Mouse (Mus musculus) kidney, adult 9 months (tissue): ENCODE results near the gene Stap2.

Experiments used
- DNase-seq: peaks from one replicate; pipeline ENCODE4 v3.0.0; 2022

Gene Stap2

DNA sequence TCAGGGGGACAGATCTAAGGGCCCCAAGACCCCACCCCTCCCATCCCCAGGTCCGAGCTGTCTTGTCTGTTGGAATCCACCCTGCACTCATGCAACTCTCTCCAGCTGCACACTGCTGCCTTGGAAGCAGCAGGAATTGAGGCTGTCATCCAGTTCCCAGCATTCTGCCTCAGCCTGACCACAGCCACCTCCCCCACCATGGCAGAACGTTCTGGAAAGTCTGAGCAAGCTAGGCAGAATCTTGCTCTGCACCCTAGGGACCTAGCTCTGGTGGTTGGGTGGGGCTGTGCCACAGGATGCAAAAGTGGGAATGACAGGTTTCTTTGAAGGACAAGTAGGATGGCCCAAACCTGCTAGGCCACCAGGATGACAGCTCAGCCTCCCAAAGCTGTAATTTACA lies 19.1 kb upstream of the Stap2 start:
- no peak for DNase-seq

DNA sequence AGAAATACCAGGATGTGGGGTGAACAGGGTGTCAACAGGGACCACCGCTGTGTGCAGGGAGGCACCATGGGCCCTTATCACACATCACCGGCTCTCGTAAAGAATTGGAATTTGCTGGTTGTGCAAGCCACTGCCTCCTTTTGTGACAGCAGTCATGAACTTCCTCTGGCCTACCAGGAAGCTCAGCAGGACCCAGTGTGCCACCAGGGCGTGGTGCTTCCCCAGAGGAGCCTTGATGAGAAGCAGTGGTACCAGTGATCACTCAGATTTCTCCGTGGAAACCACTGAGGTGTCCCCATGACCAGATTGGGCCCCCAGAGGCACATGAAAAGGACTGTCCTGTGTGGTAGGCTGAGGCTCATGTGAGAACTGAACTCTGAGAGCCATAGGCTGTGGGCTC lies 18.0 kb upstream of the Stap2 start:
- no peak for DNase-seq

DNA sequence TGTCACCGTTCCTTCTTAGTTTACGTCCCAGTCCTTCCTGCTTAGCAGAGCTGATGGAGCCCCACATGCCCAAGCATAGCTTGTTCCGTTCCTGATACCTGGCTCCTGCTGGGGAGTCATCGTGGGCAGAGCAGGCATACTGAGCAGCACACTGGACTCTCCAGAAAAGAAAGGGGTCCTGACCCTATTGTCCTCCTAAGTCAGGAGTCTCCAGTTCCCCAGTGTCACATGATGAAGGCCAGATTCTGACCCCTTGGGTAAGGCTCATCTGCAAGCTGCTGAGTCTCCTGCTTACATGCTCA lies 17.6 kb upstream of the Stap2 start:
- DNase-seq: no peak

DNA sequence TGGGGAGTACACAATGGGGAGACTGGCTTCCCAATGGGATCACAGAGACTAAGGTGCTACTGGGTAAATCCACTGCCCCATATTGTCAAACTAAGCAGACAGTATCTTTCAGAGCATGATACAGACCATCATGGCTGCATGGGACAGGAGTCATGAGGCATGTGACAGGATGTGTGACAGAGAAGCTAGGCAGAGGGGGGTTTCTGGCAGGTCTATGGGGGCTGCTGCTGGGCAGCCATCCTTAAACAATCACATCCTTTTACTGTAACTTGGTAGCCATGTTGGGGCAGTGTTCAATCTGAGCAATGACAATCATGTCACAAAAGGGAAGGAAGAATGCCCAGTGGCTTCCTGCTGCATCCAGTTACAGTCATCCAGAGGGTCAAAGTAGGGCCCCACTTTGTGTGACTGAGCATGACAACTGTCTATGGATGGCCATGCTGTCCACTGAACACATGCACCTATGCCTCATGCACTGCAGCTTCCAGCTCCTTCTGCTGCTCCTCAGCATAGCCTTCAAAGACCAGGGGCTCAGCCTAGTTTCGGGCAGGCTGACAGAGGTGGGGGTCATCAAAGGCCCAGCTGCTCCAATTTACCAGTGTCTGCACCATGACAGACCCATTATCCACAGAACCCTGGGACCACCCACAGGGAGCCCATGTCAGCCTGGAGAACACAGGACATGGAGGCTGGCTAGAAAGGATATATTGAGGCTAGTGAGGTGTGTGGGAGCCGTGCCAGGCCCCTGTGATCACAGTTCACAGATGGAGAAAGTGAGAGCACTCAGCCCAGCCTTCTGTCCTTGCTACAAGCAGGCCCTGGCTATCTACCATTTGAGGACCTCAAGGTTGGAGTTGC lies 17.0 kb upstream of the Stap2 start:
- DNase-seq: no peak

DNA sequence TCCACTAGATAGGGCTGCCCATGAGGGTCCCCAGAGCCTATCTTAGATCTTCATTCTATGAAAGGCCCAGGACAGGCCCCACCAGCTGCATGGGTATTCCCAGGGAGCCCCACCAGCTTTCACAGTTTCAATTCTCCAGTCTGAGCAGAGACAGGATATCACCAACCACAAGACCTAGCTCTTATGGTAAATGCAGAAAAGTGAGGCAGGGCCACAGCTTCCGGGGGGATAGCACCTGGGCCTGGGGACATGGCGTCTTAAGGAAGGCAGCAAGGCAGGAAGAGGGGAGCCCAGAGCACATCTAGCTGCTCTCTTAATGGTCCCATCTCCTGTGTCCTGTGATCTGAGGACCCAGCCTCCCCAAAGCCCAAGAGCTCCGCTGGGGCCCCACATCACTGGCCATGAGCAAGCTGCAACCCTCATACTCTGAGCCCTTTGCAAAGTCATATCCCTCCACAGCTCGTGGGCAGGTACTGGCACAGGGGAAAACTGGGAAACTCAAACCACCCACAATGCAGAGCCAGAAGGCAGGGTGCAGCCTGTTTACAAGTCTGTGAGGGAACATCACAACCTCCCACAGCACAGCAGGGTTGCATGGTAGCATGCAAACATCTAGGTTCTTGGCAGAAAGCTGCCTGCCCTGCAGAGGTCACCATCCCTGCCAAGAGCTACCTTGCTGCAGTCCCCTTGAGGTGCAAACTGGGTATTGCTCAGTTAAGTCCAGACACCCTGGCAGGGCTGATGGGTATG lies 16.0 kb upstream of the Stap2 start:
- DNase-seq: no peak

DNA sequence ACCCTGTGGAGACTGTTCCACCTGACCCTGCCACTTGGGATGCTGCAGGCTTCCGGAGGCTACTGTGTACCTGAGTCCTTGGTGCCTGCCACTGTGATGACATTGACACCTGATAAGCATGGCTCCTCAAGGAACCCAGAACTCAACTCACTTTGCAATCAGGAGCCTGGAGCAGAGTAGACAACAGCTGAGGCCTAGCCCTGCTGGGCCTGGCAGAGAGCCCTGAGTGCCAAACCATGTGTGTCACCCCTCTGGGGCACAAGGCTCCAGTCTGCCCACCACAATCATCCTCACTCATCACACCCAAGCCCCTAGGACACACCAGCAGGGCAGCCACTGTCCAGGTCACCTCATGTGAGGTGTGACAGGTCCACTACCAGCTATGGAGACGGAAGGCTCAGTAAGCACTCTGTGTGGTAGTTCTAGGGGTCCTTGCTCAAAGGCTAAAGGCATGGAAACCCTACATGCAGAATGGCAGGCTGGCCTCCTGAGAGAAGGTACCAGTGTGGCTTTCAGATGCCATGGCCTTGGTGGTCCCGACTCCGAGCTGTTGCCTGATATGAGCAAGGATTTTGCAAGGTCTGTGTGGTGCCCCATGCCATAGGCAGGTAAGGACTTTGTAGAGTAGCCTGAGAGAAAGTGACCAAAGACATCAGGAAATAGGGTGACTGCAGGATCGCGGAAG lies 15.2 kb upstream of the Stap2 start:
- DNase-seq: no peak

DNA sequence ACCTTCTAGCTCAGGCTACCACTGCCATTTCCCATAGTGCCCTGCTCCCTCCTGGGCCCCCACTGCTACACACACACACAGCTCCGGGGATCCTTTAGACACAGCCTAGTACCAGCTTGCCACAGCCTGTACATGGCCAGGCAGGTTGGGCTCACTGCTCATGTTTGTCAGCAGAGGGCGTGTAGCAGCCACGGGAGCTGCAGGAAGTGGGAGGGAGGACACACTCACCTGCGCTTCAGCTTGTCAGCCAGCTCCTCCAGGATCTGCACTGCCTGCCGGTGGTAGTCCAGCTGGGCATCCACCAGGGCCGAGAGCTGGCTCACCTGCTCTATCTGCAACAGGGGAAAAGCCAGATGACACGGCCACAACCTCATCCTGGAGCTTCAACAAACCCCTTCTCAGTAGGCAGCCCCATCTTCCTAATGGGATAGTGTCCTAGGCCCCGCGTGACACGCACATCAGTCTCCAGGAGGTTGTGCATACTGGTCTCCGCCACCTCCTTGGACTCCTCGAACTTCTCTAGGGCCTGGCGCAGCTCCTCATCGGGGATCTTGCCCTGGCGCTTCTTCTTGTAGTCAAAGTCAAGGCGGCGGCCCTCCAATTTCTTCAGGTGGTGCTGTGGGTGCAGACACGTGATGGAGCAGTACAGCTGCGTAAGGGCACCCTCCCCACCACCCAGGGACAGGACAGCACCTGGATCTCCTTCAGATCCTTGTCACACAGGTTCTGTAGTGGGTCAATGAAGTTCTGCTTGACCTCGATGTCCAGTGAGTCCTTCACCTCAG lies 13.2 kb upstream of the Stap2 start:
- peak; percentile 69 for DNase-seq

DNA sequence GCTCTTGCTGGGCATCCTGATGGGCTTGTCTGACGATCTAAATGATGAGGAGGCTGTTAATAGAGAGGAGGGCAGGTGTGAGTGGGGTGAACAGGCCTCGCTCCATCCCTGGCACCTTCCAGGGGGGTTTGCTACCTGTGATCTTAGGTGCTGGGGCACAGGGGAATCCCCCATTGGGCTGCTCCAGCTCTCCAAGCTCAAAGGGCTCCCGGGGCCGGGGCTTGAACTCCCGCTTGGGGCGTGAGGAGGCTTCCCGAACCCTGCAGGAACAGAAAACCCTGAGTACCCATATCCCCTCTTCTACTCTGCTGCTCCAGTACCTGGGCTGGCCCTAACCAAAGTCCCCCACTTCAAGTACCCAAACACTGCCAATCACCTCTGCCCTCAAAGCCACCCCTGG lies 12.5 kb upstream of the Stap2 start:
- no peak for DNase-seq

DNA sequence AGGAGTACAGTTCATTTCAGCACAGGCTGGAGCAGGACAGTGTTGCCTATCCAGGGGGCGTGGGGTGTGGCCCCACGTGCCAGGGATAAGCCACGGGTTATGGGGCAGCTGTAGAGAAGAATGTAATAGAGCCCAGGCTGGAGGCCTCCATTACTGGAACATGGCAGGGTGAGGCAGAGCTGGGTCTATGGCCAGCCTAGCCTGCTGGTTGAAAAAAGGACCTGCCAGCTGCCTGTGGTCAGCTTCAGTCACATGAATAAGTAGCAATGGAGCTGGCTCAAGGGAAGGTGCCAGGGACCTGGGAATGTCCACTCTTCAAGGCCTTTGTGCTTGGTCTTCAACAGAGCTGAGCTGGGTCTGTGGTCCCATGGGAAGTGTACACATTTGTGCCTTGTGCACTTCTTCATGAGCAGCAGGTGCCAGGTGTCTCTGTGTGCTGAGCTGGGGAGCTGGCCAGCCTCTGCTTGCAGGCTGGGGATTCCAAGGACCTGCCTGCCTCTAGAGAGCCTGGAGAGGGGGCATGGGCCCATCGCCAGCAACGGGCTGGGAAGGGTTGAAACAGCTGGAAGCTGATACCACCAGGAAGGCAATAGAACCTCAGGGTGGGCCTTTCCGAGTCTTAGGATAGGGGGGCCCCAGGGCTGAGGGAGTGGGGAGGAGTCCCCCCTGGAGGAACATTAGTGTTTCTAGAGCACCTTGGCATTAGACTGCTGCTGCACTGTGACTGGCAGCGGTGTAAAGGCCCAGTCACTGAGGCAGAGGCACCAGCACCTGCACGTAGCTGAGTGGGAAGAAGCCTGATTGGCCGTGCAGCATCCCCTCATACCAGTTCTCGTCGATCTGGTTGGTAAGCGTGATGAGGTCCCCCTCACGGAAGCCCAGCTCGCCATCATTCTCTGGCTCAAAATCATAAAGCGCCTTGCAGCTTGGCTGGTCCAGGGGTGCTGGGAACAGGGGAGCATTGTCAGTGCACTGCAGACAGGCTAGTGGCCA lies 11.7 kb upstream of the Stap2 start:
- DNase-seq: no peak

DNA sequence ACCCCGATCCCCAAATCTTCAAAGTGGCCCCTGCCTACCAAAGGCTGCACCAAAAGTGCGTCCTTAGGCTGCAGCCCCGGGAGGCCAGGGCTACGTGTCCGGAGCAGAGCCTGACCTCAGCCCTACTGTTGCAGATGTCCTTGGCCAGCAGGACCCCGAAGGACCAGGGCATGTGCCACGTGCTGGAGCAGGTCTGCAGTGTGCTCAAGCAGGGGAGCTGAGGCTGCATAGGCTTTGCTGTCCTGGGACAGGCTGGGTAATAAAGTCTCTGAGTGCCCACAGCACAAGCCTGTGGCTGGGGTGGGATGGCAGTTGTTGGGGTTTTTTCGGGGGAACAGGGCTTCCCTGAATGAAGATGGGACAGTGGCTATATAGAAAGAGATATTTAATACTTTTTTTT lies 11.0 kb upstream of the Stap2 start:
- no peak for DNase-seq

DNA sequence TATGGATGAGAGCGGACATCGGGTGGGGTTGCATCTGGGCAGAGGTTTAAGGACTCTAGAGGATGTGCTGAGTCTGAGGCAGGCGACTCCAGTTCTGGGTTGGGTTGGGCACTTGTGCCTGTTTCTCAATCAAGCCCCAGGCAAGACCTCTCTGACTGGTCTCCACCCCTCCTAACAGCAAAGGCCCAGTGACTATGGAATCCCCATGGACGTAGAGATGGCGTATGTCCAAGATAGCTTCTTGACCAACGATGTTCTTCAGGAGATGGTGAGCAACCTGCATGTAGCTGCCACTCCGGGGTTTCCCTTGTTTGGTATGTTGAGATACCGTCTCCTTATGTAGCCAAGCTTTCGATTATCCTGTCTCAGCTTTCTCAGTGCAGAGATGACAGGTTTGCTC lies 9.9 kb upstream of the Stap2 start:
- no peak for DNase-seq

DNA sequence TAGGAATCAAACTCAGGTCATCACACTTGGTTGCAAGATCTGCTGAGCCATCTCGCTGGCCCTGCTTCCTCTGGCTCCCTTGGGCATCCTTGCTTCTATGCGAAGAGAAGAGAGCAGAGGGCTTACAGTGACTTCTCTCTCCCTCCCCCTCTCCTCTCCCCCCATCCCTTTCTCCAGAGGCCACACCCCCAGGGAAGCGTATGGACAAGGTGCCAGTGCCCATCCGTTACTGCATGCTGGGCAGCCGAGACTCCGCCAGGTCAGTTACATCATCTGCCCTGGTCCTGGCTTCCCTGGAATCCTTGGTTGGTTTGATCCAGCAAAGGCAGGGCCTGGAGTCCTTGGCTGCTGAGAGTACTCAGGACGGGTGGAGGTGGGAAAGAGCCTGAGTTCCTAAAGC lies 6.1 kb upstream of the Stap2 start:
- no peak for DNase-seq

DNA sequence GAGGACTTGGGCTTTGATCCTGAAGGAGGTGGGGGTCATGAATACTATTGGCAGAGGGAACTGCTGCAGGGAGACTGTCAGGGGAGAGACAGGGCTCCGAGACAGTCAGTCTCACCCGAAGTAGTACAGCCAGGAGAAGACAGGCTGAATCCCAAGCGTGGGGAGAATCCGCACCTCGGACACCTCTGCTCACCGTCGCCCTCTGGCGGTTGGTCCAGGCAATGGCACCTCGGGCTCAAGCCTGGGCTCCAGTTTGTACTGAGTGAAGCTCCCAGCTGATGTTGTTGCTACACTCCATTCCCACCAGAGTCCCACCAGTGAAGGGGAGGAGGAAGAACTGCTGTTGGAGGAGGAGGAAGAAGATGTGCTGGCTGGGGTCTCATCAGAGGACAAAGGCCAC lies 5.3 kb upstream of the Stap2 start:
- peak; percentile 76 for DNase-seq

DNA sequence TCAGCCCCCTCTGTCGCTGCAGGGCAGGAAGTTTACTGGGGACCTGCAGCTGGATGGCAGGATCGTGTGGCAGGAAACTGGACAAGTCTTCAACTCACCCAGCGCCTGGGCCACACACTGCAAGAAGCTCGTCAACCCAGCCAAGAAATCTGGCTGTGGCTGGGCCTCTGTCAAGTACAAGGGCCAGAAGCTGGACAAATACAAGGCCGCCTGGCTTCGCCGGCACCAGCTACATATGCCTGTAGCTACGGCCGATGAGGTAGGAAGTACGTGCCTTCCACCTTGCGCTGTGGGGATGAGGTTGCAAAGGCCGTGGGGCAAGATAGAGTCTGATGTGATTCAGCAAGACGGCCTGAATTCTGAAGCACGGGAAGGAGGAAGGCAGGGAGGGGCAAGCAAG lies 4.9 kb upstream of the Stap2 start:
- DNase-seq: no peak

DNA sequence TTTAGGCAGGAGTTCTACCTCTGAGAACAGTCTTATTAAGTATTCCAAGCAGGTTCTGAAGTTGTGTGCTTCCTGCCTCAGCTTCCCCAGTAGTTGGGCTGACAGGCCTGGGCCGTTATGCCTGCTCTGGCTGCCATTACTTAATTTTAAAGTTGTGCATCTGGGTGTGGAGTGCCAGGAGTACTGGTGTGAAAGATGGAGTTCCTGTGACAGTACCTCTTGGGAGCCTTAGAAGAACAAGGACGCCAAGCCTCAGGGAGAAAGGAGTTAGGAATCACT lies 4.5 kb upstream of the Stap2 start:
- DNase-seq: no peak

DNA sequence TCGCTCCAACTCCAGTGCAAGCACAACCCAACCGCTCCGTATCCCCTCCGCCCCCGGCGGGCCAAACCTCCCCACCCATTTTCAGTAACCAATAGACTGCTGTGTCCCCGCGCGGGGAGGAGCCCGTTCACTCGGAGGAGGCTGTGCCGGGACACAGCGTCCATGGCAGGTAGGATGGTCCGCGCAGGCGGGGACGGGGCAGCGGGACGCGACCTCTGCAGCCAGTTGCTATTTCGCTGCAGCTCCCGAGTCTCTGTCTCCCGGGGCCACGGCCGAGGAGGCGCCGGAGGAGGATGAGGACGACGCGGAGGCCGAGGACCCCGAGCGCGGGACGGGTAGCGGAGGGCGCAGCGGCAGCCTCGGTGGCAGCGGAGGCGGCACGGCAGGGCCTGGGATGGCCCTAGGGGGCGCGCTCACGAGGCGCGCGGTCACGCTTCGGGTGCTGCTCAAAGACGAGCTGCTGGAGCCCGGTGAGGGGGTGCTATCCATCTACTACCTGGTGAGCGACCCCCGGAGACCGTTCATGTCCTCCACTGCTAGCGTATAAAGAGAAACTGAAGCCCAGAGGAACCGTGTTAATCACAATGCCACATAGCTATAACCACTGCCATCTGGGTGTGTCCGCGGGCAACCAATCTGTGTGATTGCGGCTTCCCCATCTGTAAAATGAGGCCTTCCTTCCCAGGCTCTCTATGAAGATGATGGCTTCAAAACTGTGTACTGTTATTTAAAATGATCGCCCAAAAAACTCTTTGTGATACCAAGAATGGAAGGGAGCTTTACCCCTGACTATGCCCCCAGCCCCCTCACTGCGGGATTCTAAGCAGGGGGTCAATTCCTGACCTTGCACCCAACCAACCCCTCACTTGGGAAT lies 3.9 kb upstream of the Stap2 start:
- peak; percentile 93 for DNase-seq

DNA sequence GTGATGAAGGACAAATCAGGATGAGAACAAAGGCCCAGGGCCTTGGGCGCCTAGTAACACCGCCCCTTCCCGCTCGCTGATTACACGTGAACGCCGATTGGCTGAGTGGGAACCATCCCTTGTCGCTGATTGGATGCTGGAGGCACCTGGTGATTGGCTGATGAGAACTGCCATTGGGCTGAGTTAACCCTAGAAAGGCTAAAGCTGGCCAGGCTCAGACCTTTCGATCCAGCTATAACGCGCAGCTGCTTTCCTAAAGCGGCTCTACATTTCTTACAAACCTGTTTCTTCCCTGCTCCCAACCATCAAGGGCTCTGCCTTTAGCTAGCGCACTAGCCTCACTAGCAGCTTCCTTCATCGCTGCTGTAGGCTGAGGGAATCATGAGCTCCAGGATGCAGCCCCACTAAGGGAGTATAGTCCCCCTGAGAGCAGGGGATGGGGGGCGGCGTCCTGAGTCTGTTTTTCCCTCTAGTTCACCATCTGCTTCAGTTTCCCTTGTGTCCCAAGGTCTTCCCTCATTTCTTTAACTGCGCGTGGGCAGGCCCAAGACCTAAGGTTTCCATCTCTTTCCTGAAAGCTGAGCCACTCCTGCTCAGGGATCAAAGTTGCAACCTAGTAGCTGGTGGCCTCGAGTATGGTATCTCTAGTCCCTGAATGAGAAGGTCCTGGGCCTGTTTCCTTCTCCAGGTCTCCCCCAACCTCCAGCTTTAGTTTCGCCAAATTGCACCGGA lies 3.1 kb upstream of the Stap2 start:
- DNase-seq: peak; percentile 95

DNA sequence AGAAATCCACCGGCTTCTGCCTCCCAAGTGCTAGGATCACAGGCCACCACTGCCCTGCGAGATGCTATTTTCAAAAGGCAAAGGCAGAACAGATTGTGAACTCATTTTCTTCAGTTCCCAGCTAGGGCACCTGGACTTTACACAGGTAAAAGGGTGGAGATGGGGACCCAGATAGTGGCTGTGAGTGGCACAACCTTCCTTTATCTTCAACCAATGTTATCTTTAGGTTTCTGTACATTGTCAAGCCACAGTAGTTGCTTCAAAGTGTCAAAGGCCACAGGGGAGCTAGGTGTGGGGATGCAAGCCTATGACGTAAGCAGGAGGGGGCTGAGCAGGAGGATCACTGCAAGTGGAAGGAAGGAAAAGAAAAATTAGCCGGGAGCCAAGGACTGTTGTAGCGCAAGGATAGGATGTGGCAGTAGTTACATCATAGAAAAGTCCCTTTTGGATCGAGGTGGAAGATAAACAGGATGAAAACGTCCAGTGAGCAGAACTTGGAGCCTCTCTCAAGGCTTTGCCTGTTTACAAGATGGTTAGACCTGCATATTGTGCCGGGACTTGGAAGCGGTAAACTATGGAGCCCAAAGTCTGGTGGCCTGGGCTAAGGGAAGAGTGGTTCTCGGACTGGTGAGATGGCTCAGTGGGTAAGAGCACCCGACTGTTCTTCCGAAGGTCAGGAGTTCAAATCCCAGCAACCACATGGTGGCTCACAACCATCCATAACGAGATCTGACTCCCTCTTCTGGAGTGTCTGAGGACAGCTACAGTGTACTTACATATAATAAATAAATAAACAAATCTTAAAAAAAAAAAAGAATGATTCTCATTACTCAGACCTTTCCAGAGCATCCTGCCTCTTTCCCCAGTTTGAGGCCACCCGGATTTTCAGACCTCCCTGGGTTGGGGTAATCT lies 2.3 kb upstream of the Stap2 start:
- no peak for DNase-seq

DNA sequence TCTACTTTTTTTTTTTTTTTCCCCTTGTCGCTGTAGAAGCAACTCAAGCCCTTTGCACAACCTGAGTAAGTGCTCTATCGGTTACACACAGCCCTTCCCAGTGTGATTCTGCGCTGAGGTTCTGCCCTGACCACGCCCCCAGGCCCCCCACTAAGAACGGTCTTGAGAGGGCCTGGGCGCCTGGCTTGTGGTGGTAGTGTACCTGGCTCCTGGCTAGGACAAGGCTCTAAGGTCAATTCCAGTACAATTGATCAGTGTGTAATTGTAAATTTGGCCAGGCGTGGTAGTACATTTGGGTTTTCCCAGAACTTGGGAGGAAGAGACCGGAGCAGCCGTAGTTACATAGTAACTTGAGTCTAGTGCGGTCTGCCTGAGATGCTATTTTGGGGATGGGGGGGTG lies 1.6 kb upstream of the Stap2 start:
- no peak for DNase-seq
